Mouse (Mus musculus) limb, embryonic 14.5 days (tissue): Measurements from ENCODE around the gene Dlg4. TPM values are rescaled to one million over a fixed set of nuclear protein-coding genes. Genes with fewer than 3 reads are reported as not detected.

Source experiments
- ATAC-seq: fragments of 200-750 bp; cut with Nextera tagmentation; 2 replicates; pipeline ENCODE4 v1.8.0; 2017; ENCODE audit warnings: low read depth, moderate number of reproducible peaks, moderate TSS enrichment; ENCODE audit not compliant: low FRiP score
- DNase-seq: peaks from one replicate; pipeline ENCODE4 v3.0.0-alpha.2; 2015; ENCODE audit warnings: low spot score
- H3K27ac ChIP-seq: fragments of 300-500 bp; sonication (generic); replicated peaks from 2 replicates; pipeline ENCODE4 v1.5.1; 2014; ENCODE audit warnings: low read depth, mild to moderate bottlenecking, low read length, moderate library complexity, mixed read lengths
- H3K27me3 ChIP-seq: fragments of 300-500 bp; sonication (generic); 2 replicates; pipeline ENCODE4 v1.6.1; 2014; ENCODE audit warnings: low read length, mixed read lengths; ENCODE audit not compliant: control insufficient read depth, insufficient read depth
- H3K36me3 ChIP-seq: fragments of 300-500 bp; sonication (generic); 2 replicates; pipeline ENCODE4 v1.6.1; 2014; ENCODE audit warnings: mild to moderate bottlenecking, low read length, moderate library complexity, mixed read lengths; ENCODE audit not compliant: control insufficient read depth, insufficient read depth
- H3K4me1 ChIP-seq: fragments of 300-500 bp; sonication (generic); 2 replicates; pipeline ENCODE4 v1.6.1; 2014; ENCODE audit warnings: antibody characterized with exemption, low read length, mixed read lengths; ENCODE audit not compliant: control insufficient read depth, insufficient read depth
- H3K4me2 ChIP-seq: fragments of 300-500 bp; sonication (generic); replicated peaks from 2 replicates; pipeline ENCODE4 v1.6.1; 2014; ENCODE audit warnings: low read depth, mild to moderate bottlenecking, low read length, moderate library complexity; ENCODE audit not compliant: severe bottlenecking
- H3K4me3 ChIP-seq: fragments of 300-500 bp; sonication (generic); replicated peaks from 2 replicates; pipeline ENCODE4 v1.5.1; 2014; ENCODE audit warnings: low read length
- H3K9ac ChIP-seq: fragments of 300-500 bp; sonication (generic); 2 replicates; pipeline ENCODE4 v1.6.1; 2014; ENCODE audit warnings: mild to moderate bottlenecking, low read depth, low read length, moderate library complexity; ENCODE audit not compliant: severe bottlenecking
- H3K9me3 ChIP-seq: fragments of 300-500 bp; sonication (generic); 2 replicates; pipeline ENCODE4 v1.6.1; 2016; ENCODE audit warnings: low read length; ENCODE audit not compliant: control insufficient read depth
- POLR2A ChIP-seq: fragments of 200-500 bp; IDR thresholded peaks from 2 replicates; pipeline ENCODE4 v1.8.0; 2012; ENCODE audit warnings: inconsistent platforms, mild to moderate bottlenecking, moderate library complexity, borderline replicate concordance; ENCODE audit not compliant: insufficient read depth, insufficient read length; ENCODE audit errors: extremely low read depth
- WGBS: fragments of 180-500 bp; shearing (Covaris S2); extraction: QIAGEN DNeasy Blood & Tissue Kit; methylation state at CpG from one replicate; pipeline ENCODE4 v1.1.7; 2014; 5-methylcytosine and 5-hydroxymethylcytosine counted together
- polyA plus RNA-seq, 2 experiments: library from polyadenylated mRNA; depleted of rRNA in 1 of 2; stranded (reverse) in 1 of 2; unstranded in 1 of 2; fragments of >200 nt; fragmentation: Nextera tagmentation in 1 of 2; extraction: Ambion mirVana in 1 of 2; gene quantifications; 2 replicates each; pipeline versions ENCODE4 v1.2.1 to v1.2.3; 2012 to 2014

The Dlg4 gene
- polyA plus RNA-seq, 2 experiments, result 9.7 to 89.6 TPM

DNA sequence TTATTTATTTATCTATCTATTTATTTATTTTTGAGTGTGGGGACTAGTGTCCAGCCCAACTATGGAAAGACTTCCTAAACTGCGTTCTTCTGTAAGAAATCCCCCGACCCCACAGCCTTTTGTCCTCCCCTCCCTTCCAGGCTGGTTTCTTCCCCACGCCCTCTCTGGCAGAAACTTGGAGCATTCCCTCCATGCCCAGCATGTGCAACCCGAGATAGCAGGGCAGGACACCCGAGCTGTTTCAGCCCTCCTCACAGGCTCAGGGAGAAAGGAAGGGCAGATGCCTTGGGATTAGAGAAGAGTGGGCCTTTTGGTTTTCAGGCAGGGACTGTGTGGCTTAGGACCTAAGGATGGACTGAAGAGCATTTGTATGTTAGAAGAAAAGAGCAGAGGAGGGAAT is 33.9 kb upstream of the Dlg4 start:
- H3K4me3 ChIP-seq, result peak overlapping the region; percentile 99
- DNase-seq (no peak), ATAC-seq (no peak)
- peak overlapping the region; percentile 88 for H3K4me2 ChIP-seq
- H3K9ac ChIP-seq, result peak overlapping the region; percentile 96
- no peaks in the 10 kb centered on the region for H3K9me3 ChIP-seq
- TF ChIP-seq POLR2A, result no peak
- H3K4me1 ChIP-seq, result peaks cover 19% of the 10 kb centered on the region
- 32% methylated on average over 5 of the region's 5 CpGs for WGBS
- H3K36me3 ChIP-seq, result peaks cover 41% of the 10 kb centered on the region
- H3K27ac ChIP-seq, result no peak overlapping the region
- H3K27me3 ChIP-seq, result no peaks in the 10 kb centered on the region

DNA sequence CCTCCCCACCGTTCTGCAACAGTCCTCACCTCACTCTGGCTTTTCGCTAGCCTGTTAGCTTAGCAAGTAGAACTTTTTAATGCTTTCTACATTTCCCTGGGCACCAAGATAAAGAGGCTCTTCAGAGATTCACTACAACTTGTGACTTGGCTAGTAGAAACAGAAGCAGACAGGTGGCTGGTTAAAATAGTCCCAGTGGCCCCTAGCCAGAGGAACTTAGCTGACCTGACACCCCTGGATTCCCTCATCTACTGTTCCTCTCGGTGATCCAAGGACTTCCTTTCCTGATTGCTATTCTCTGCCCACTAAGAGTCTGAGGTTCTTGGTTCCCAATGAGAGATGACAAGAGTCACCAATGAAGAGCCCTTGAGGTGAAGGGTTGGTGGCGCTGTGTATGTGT is 33.4 kb upstream of the Dlg4 start:
- peaks cover 42% of the 10 kb centered on the region for H3K36me3 ChIP-seq
- peak overlapping the region; percentile 88; the same call in 1 of the 2 replicates for H3K4me2 ChIP-seq
- 84% methylated on average over 4 of the region's 4 CpGs for WGBS
- TF ChIP-seq POLR2A, result no peak
- H3K27ac ChIP-seq, result no peak overlapping the region
- peak overlapping the region; percentile 96; the same call in 1 of the 2 replicates for H3K9ac ChIP-seq
- H3K4me1 ChIP-seq, result peaks cover 19% of the 10 kb centered on the region
- DNase-seq (no peak), ATAC-seq (no peak)
- H3K9me3 ChIP-seq, result no peaks in the 10 kb centered on the region
- H3K27me3 ChIP-seq, result no peaks in the 10 kb centered on the region
- H3K4me3 ChIP-seq, result no peak overlapping the region

DNA sequence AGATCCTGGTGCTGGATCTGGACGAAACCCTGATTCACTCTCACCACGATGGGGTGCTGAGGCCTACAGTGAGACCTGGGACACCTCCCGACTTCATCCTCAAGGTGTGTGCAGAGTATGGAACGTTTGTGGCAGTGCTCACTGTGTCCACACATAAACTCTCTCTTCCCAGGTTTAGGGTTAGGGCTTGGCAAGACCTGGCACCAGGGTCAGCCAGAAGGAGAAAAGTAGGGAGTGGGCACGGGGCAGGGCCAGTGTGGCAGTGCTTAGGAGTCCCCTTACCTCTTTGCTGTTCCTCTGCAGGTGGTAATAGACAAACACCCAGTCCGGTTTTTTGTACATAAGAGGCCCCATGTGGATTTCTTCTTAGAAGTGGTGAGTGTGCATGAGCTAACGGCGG is 32.3 kb upstream of the Dlg4 start:
- H3K4me1 ChIP-seq, result peaks cover 17% of the 10 kb centered on the region
- no peak for DNase-seq
- H3K9me3 ChIP-seq, result no peaks in the 10 kb centered on the region
- WGBS, result 87% methylated on average over 8 of the region's 8 CpGs
- no peak overlapping the region for H3K9ac ChIP-seq
- no peak for TF ChIP-seq POLR2A
- H3K4me2 ChIP-seq, result no peak overlapping the region
- ATAC-seq, result no peak
- H3K27me3 ChIP-seq, result no peaks in the 10 kb centered on the region
- peaks cover 53% of the 10 kb centered on the region for H3K36me3 ChIP-seq
- H3K27ac ChIP-seq, result no peak overlapping the region
- no peak overlapping the region for H3K4me3 ChIP-seq

DNA sequence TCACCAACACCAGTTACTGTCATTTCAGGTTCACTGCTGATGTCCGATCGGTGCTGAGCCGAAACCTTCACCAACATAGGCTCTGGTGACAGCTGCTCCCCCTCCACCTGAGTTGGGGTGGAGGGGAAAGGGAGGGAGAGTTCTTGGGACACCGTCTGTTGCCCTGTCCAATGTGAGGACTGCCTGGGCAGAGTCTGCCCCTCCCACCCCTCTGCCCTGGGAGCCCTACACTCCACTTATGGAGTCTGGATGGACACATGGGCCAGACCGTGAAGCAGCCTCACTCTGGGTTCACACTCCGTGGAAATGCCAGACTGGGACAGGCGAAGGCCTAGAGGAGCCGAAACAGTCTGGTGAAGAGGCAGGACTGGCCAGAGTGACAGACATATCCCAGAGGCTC is 26.8 kb upstream of the Dlg4 start:
- Histone ChIP-seq H3K4me1 (peaks cover 9% of the 10 kb centered on the region; the same call in 1 of the 2 replicates), H3K27ac (peak overlapping the region; percentile 83; the same call in 1 of the 2 replicates), H3K36me3 (peaks cover 68% of the 10 kb centered on the region), H3K9me3 (no peaks in the 10 kb centered on the region), H3K9ac (no peak overlapping the region), H3K4me3 (no peak overlapping the region), H3K4me2 (no peak overlapping the region), H3K27me3 (no peaks in the 10 kb centered on the region)
- WGBS, result 92% methylated on average over 8 of the region's 8 CpGs
- ATAC-seq (no peak), DNase-seq (no peak)
- no peak for TF ChIP-seq POLR2A

DNA sequence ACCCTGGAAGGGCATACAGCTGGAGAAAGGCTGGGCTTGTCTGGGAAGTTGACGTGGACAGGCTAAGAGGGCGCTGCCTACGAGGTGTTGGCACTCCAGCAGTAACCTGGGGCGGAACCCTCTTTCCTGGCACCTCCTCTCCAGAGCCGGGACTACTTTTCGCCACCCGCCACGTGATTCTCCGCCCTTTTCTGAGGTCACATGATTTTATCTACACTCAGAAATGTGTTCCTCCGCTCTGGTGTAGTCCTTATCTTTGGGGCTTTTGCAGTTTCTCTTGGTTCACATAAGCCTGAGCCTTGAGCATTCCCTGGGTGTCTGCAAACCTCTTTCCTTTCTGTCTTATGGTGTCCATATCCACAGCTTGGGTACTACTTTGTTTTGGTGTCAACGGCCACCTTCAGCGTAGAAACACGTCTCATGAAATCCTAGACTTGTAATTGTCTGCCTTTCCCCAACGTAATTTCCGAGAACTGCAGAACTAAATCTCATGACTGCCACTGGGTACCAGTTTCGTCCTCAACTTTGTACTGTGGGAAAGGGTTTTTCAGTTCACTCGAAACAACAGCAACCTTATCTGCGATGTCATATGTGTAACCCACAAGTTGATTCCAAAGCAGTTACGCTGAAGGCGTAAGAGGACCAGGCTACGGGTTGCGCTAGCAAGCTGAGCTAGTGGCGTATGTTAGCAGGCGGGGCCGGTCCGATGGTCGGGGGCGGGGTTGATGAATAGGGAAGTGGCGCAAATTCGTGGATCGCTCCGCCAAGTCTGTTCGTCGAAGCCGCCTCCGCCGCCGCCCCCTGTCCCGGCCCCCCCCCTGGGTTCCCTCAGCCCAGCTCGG is 25.7 kb upstream of the Dlg4 start, which contains the start of gene Gabarap:
Gabarap (plus strand) TSS at position 294 of the 842 bp plus-strand sequence.
- H3K9me3 ChIP-seq, result no peaks in the 10 kb centered on the region
- DNase-seq, result peak; percentile 98
- peak; percentile 74 for ATAC-seq
- TF ChIP-seq POLR2A, result no peak; the same call in 1 of the 2 replicates
- H3K4me2 ChIP-seq, result peak within 1 kb of the TSS; percentile 65
- under 1% methylated on average over 40 of the region's 40 CpGs for WGBS
- peak within 1 kb of the TSS; percentile 83 for H3K27ac ChIP-seq
- H3K27me3 ChIP-seq, result no peaks in the 10 kb centered on the region
- H3K9ac ChIP-seq, result peak within 1 kb of the TSS; percentile 84
- H3K4me3 ChIP-seq, result peak within 1 kb of the TSS; percentile 78
- H3K4me1 ChIP-seq, result peaks cover 9% of the 10 kb centered on the region; the same call in 1 of the 2 replicates
- peaks cover 63% of the 10 kb centered on the region for H3K36me3 ChIP-seq
